Mouse (Mus musculus) heart, embryonic 16.5 days (tissue): ENCODE results near the gene Pigo. TPM values are rescaled to one million over a fixed set of nuclear protein-coding genes. Genes with fewer than 3 reads are reported as not detected.
"Not testable (repeated sequence)": the region's sequence is repeated elsewhere in the genome, so short reads cannot be mapped to it uniquely, and the experiment has no call there.

Experiments used
- ATAC-seq: fragments of 200-750 bp; cut with Nextera tagmentation; replicated peaks from 2 replicates; pipeline ENCODE4 v1.8.0; 2017; ENCODE audit warnings: moderate number of reproducible peaks; ENCODE audit not compliant: insufficient read depth, low FRiP score; ENCODE audit errors: extremely low read depth
- H3K27ac ChIP-seq: fragments of 300-500 bp; sonication (generic); 2 replicates; pipeline ENCODE4 v1.5.1; 2014; ENCODE audit warnings: mild to moderate bottlenecking, low read length, control low read depth, moderate library complexity
- H3K27me3 ChIP-seq: fragments of 300-500 bp; sonication (generic); 2 replicates; pipeline ENCODE4 v1.6.1; 2014; ENCODE audit warnings: low read length, mixed read lengths; ENCODE audit not compliant: control insufficient read depth, insufficient read depth
- H3K36me3 ChIP-seq: fragments of 300-500 bp; sonication (generic); 2 replicates; pipeline ENCODE4 v1.6.1; 2014; ENCODE audit not compliant: control insufficient read depth, insufficient read depth
- H3K4me1 ChIP-seq: fragments of 300-500 bp; sonication (generic); 2 replicates; pipeline ENCODE4 v1.6.1; 2014; ENCODE audit warnings: low read length, mixed read lengths; ENCODE audit not compliant: control insufficient read depth, insufficient read depth
- H3K4me2 ChIP-seq: fragments of 300-500 bp; sonication (generic); 2 replicates; pipeline ENCODE4 v1.6.1; 2014; ENCODE audit warnings: low read depth, mild to moderate bottlenecking, control low read depth, low read length
- H3K4me3 ChIP-seq: fragments of 300-500 bp; sonication (generic); 2 replicates; pipeline ENCODE4 v1.5.1; 2014; ENCODE audit warnings: mild to moderate bottlenecking, control low read depth, low read length
- H3K9ac ChIP-seq: fragments of 300-500 bp; sonication (generic); 2 replicates; pipeline ENCODE4 v1.6.1; 2014; ENCODE audit warnings: low read length, control low read depth
- H3K9me3 ChIP-seq: fragments of 300-500 bp; sonication (generic); replicated peaks from 2 replicates; pipeline ENCODE4 v1.6.1; 2016; ENCODE audit warnings: low read length; ENCODE audit not compliant: control insufficient read depth
- WGBS: fragments of 180-500 bp; shearing (Covaris S2); extraction: QIAGEN DNeasy Blood & Tissue Kit; methylation state at CpG from one replicate; pipeline ENCODE4 v1.1.7; 2014; 5-methylcytosine and 5-hydroxymethylcytosine counted together
- polyA plus RNA-seq: library from polyadenylated mRNA; unstranded; fragments of >200 nt; fragmentation: Nextera tagmentation; extraction: Ambion mirVana; gene quantifications from 2 replicates; pipeline ENCODE4 v1.2.1, GENCODE M21; 2015

Pigo gene
- polyA plus RNA-seq, 1 experiment from 2014 or later: 15.8 TPM

DNA sequence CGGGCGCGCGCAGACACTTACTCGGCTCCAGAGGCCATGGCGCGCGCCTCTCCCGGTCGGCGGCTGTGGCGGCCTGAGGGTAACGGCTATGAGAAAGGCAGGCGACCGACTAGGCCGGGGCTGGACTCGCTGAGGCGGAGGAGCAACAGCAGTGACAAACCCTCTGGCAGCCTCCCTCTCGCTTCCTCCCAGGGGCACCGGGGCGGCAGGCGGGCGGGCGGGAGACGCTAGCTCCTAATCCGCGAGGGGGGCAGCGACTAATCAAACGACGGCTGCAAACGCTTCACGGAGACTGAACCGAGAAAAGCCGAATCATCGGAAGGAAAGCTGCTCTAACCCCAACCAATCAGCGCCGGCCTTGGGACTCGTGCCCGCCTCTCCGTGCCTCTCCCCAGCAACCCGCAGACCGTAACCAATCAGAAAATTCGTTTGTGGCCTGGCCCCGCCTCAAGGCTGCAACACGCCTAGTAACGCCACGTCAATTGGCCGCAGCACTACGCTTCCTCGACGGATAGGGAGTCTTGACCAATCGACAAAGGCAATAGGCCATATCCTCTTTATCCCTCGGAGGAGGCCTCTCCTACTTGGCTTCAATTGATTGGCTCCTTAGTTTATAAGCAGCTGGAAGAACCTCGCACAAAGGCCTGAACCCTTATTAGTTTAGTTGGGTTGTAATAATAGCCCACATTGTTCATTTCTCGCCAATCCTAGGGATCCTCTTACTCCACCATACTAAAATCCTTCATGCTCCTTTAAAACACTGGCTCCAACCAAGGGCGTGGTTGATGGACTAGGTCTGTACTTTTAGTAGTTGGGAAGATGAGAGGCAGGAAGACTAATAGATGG is 25.3 kb downstream of the Pigo start, which contains the start of gene Vcp:
Gene Vcp, minus strand, starts transcription at position 367 of the 846 bp plus-strand sequence.
- Histone ChIP-seq H3K27ac (peak within 1 kb of the TSS; percentile 100), H3K4me3 (peak within 1 kb of the TSS; percentile 94), H3K4me1 (peaks cover 23% of the 10 kb centered on the region), H3K4me2 (peak within 1 kb of the TSS; percentile 94), H3K9ac (peak within 1 kb of the TSS; percentile 100)
- H3K36me3 ChIP-seq, H3K27me3 ChIP-seq, H3K9me3 ChIP-seq: not testable (repeated sequence)
- peak; percentile 98 for ATAC-seq
- 1% methylated on average over 46 of the region's 56 CpGs for WGBS

DNA sequence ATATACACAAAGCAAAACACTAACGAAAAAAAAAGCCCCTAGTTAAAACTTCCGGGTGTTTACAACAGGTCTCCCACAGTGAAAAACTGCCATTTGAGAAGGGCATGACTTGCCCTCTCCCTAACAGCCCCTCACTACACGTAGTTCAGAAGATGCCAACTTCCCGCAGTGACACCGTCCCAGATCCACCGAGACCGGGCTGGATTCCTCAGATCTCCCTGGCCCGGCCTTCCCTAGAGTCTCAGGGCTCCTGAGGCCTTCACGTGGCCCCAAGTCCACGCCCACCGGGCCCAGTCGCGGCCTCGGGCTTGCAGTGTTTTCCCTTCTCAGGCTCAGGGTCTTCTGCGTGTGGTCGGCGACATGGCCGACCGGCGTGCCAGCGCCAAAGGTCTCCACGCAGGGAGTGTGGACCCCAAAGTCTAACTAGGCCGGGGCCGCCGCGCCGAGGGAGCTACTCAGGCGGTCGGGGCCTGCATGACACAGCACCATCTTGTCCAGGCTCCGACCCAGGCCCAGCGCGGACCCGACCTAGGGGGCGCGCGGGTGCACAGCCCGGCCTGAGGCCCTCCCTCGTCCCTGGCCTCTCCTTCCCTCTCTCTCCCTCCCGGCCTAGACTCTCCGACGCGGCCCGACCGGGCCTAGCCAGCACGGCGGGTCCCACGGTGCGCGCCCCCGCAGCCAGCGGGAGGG is 26.0 kb downstream of the Pigo start:
- peak overlapping the region; percentile 94 for H3K4me2 ChIP-seq
- no peaks in the 10 kb centered on the region for H3K27me3 ChIP-seq
- peak overlapping the region; percentile 94 for H3K4me3 ChIP-seq
- no peaks in the 10 kb centered on the region for H3K9me3 ChIP-seq
- H3K9ac ChIP-seq: peak overlapping the region; percentile 100
- WGBS: under 1% methylated on average over 48 of the region's 51 CpGs
- H3K36me3 ChIP-seq: peaks cover 13% of the 10 kb centered on the region
- peak overlapping the region; percentile 100 for H3K27ac ChIP-seq
- ATAC-seq: peak; percentile 82
- H3K4me1 ChIP-seq: peaks cover 23% of the 10 kb centered on the region

- no peak for ATAC-seq
- H3K27ac ChIP-seq: peak overlapping the region; percentile 74
- H3K27me3 ChIP-seq: no peaks in the 10 kb centered on the region
- 20% methylated on average over 2 of the region's 2 CpGs for WGBS
- H3K36me3 ChIP-seq: peaks cover 29% of the 10 kb centered on the region
- no peaks in the 10 kb centered on the region for H3K9me3 ChIP-seq
- peak overlapping the region; percentile 94 for H3K4me3 ChIP-seq
- H3K4me2 ChIP-seq: peak overlapping the region; percentile 94
- peaks cover 23% of the 10 kb centered on the region for H3K4me1 ChIP-seq
- peak overlapping the region; percentile 11 for H3K9ac ChIP-seq
Measured at GRCm38 (mm10) chr4:42998022-42998421, 27.6 kb downstream of the Pigo start.

DNA sequence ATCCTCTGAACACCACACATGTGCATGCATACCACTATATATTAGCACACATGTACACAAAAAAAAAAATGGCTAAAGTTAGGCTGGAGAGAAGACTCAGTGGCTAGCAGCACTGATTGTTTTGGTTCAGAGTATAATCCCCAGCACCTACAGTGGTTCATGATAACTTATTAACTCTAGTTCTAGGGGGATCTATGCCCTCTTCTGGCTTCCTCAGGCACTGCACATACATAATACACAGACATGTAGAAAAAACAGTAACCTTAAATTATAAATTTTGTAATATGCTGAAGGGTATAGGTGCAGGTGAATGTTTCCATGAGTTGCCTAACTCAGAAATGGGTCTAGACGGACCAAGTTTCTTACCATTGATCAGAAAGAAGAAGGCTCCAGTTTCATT is 37.3 kb downstream of the Pigo start:
- H3K9me3 ChIP-seq: no peaks in the 10 kb centered on the region
- 88% methylated on average over 1 of the region's 1 CpGs for WGBS

DNA sequence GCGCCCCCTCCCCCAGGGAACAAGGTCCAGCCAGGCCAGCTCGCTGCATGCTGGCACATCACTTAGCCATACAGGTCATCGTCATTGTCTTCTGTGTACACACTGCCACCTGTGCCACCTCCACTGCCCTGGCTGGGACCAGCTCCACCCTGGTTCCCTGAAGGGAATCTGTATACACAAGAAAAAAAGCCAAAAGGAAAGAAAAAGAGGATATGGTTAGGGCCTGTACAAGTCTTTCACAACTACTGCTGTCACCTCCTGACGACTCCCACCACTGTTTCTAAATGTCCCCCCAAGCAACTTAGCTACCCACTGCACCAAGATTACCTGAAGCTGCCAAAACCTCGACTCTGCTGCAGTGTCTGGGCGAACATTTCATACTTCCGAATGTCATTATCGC is 45.2 kb downstream of the Pigo start:
- peaks cover 53% of the 10 kb centered on the region for H3K36me3 ChIP-seq
- not testable (repeated sequence) for H3K27ac ChIP-seq, H3K4me2 ChIP-seq, H3K27me3 ChIP-seq, H3K9ac ChIP-seq, ATAC-seq, H3K4me1 ChIP-seq, H3K9me3 ChIP-seq, H3K4me3 ChIP-seq
- WGBS: 90% methylated on average over 7 of the region's 8 CpGs

More for the DNA sequence above, 37.3 kb downstream of the Pigo start:
- no peak overlapping the region for H3K4me2 ChIP-seq
- no peak overlapping the region for H3K9ac ChIP-seq
- peaks cover 89% of the 10 kb centered on the region for H3K36me3 ChIP-seq
- H3K27ac ChIP-seq: no peak overlapping the region
- ATAC-seq: no peak
- H3K27me3 ChIP-seq: no peaks in the 10 kb centered on the region
- H3K4me1 ChIP-seq: no peaks in the 10 kb centered on the region
- no peak overlapping the region for H3K4me3 ChIP-seq

DNA sequence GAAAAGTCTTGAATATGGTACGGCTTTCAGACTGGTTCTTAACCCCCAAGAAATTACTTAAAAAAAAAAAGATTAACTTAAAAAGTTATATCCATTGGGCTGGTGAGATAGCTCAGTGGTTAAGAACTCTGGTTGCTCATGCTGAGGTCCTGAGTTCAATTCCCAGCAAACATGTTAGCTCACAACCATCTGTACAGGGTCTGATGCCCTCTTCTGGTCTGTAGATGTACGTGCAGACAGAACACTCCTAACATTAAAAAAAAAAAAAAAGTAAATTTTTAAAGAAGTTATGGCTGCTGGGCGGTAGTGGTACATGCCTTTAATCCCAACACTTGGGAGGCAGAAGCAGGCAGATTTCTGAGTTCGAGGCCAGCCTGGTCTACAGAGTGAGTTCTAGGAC is 47.6 kb downstream of the Pigo start:
- Histone ChIP-seq H3K4me1 (peaks cover 8% of the 10 kb centered on the region; the same call in 1 of the 2 replicates), H3K27ac (no peak overlapping the region), H3K4me2 (no peak overlapping the region), H3K9me3 (no peaks in the 10 kb centered on the region), H3K4me3 (no peak overlapping the region), H3K36me3 (peaks cover 29% of the 10 kb centered on the region), H3K27me3 (no peaks in the 10 kb centered on the region), H3K9ac (no peak overlapping the region)
- ATAC-seq: no peak
- 91% methylated on average over 4 of the region's 4 CpGs for WGBS

DNA sequence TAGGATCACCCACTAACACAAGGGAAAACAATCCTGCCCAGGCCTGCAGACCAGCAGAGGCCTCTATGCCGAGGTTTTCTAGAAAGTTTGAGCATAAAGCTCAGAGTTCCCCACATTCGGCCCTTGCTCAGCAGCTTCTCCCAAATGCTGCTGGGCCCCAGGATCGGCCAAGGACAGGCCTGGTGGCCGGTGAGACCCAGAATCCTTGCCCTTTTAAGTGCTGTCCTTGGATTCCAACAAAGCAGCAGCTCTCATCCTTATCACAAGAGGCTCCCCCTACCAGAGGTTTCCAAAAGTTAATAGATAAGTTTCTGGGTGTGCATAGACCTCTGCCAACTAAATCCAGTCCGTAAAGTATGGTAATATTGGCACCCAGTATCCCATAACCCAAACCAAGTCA is 51.8 kb downstream of the Pigo start:
- WGBS: 45% methylated on average over 5 of the region's 5 CpGs

DNA sequence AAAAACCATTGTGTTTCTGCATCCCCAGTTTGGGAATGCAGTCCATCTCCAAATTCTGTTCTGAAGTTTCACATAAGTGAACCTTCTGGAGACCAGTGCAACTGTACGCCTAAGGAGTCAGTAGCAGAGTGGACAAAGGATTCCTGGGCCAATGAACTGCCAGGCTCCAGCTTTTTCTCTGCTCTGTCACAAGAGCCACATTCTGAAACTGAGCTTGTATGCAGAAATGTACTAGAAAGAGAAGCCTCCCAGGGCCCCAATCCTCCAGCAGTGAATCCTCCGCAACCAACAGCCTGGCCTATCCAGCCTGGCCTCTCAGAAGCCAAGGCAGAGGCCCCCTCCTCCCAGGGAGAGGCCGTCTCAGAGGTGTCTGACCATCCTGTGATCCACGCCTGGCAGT is 52.7 kb downstream of the Pigo start:
- ATAC-seq: no peak
- H3K36me3 ChIP-seq: no peaks in the 10 kb centered on the region; the same call in 1 of the 2 replicates
- H3K4me2 ChIP-seq: no peak overlapping the region
- no peaks in the 10 kb centered on the region for H3K27me3 ChIP-seq
- peaks cover 8% of the 10 kb centered on the region; the same call in 1 of the 2 replicates for H3K4me1 ChIP-seq
- 71% methylated on average over 4 of the region's 4 CpGs for whole genome bisulfite sequencing
- no peaks in the 10 kb centered on the region for H3K9me3 ChIP-seq
- no peak overlapping the region for H3K4me3 ChIP-seq
- H3K27ac ChIP-seq: no peak overlapping the region
- no peak overlapping the region for H3K9ac ChIP-seq

More for the DNA sequence above, 51.8 kb downstream of the Pigo start:
- no peak overlapping the region for H3K9ac ChIP-seq
- ATAC-seq: no peak
- H3K4me3 ChIP-seq: no peak overlapping the region
- H3K4me1 ChIP-seq: peaks cover 8% of the 10 kb centered on the region; the same call in 1 of the 2 replicates
- no peaks in the 10 kb centered on the region for H3K9me3 ChIP-seq
- H3K36me3 ChIP-seq: peaks cover 8% of the 10 kb centered on the region
- H3K27me3 ChIP-seq: no peaks in the 10 kb centered on the region
- H3K27ac ChIP-seq: no peak overlapping the region
- H3K4me2 ChIP-seq: no peak overlapping the region

- ATAC-seq: no peak
- Histone ChIP-seq H3K9ac (no peak within 1 kb of the TSS), H3K4me2 (no peak within 1 kb of the TSS), H3K4me3 (no peak within 1 kb of the TSS), H3K27ac (no peak within 1 kb of the TSS), H3K4me1 (peaks cover 12% of the 10 kb centered on the region; the same call in 1 of the 2 replicates), H3K27me3 (no peaks in the 10 kb centered on the region), H3K9me3 (no peaks in the 10 kb centered on the region), H3K36me3 (no peaks in the 10 kb centered on the region)
- whole genome bisulfite sequencing: 90% methylated on average over 4 of the region's 4 CpGs
Measured at GRCm38 (mm10) chr4:42969304-42969703, 56.3 kb downstream of the Pigo start, which contains the start of gene 1700022I11Rik. TSS of gene 1700022I11Rik (plus strand) at chr4:42969604.
